Mouse (Mus musculus): ENCODE data around the gene Tbxas1.

The Tbxas1 gene

DNA sequence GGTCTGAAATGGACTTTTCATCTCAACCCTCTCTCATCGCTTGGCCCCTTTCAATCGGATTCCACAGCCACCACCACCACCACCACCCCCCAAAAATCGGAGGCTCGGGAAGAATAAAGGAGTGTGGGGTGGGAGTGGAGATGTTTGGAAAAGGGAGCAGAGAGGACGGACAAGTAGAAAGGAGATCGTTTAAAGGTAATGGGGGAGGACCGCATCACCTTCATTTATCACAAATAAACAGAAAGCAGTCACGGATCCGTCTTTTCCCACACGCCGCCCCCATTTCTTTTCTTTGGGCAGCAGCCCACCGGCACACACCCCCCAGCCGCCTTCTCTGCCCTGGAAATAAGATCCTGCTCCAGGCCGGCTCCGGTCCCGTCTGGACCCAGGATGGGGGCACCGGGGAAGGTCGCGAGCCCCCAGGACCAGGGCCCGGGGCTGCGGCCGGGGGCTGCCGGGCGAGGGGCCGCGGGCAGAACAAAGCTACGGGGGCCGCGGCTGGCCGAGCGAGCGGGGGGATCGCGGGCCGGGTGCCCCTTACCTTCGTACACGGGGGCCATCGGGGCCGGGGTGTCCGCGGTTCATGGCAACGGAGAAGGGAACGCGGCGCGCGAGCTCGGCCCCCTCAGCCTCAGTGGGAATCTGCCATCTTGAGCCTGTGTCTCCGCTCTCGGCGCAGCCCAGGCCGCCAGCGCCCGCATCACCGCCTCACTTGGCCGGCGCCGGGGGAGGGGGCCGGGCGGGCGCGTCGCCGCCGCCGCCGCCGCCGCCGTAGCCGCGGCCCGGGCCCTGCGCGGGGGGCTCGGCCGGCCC is at the start of gene Tbxas1:
Gene Tbxas1 (plus strand): TSS at position 147 of the 813 bp plus-strand sequence.
- DNase-seq = peak; percentile 60

DNA sequence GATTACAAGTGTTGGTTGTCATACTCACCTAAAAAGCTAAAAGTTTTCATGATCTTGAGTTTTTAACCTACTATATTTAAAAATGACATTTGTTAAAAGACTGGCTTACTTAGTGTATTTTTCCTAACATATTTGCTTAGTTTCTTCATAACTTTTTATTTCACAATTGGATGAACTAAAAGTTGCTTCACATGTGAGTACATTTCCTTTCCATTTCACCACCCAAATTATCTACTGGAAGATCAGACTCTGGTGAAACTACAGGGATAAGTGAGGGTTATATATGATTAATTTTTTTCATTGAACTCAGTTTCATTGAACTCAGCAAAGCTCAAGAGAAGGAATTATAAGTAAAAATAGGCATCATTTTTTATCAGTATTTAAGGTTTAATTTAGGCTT is 49.3 kb upstream of the Tbxas1 start:
- DNase-seq = no peak

DNA sequence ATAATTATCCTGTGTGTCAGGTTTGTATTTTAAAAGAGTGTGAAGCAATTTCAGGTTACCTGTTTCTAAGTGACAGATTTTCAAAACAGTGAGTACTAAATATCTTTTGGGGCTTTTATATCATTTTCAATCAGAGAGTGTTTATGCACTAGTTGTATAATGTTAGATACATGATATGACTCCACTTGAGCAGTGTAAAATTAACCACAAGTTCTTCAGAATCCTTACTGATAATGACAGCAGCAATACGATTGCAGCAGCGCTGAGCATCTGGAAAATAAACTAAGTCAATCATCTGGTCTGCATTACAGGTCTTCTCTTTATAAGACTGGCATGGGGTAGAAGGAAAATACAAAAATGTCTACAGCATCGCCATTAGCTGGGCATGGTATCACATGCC is 48.3 kb upstream of the Tbxas1 start:
- no peak for DNase-seq

DNA sequence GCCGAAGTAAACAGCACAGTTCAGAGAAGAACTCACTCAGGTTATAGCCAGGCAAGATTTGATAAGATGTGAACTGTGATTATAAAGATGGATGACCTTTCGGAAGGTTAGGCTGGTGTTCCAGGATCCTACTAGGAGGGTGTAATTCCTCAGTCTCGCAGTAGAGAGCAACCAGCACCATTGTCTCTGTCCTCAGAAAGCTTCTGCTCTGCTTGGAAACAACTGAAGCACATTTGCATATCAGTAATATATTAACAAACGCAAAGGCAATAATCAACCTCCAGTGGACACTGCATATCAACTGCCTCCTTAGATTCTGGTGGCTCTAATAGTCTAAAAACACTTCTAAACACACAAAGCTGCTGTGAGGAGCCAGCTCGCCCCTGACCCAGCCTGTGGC is 47.8 kb upstream of the Tbxas1 start:
- DNase-seq = no peak

DNA sequence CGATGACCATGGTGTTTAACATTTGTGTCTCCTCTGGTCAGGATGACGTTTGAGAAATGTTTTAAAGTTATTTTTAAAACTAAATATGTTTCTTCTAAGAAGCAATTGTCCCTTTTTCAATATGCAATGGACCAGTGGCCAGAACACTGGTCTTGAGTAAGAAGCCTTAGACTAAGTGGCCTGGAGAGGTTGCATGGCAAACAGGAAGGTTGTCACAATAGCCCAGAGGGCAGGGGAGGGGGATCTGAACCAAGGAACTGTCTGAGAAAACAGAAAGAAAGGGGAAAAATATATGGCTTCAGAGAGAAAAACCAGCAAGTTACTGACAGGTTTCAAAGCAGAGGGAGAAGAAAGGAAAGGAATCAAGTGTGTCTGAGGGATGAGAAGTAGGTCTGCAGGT is 47.0 kb upstream of the Tbxas1 start:
- DNase-seq = no peak

DNA sequence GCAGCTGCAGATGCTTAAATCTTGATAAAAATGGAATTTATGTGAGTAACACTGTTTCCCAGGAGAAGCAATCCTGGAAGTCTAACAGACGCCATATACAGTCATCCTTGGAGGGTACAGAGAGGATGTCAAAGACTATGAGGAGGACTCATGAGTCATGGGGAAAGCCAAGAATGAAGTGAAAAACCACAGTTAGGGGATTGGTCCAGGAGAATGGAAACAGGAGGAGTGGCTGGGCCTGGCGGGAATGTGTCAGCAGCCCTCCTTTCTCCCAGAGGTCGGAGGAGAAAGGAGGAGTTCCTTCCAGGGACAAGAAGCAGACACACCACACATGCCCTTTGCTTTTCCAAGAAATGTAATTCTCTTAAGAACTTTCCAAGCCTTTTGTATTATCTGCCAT is 45.8 kb upstream of the Tbxas1 start:
- DNase-seq = no peak

DNA sequence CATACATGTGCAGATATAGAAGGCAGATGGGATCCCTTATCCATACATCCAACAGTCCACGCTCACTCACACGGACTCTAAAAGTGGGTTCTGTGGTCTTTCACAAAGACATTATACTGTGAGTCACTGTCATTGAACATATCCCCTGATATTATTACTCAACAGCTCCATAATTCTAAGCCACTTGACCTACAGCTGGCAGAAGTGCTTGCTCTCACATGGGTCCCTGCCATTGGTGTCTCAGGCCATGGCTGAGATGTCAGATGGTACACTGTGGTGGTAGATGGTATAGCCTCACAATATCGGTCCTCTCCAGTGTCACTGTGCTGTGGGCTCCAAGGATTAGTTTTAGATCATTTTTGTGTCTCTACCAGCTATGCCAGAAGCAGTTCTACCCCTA is 41.5 kb upstream of the Tbxas1 start:
- no peak for DNase-seq

DNA sequence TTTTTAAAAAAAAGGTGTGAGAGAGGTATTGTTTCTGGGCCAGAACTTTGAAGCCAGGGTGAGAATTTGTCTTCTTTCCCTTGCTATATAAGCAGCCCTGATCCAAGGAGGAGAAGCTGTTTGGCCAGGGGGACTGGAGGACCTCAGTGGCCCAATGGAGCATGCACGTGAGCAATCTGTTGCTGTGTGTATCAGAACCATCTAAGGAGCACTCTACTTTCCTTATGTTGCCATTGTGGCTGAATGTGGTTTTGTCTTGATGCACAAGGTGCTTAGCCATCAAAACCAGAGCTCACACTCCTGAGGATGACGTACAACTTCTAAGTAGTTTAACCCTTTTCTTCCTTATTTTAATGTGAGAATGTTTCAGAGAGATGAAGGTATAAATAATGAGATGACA is 40.5 kb upstream of the Tbxas1 start:
- no peak for DNase-seq

DNA sequence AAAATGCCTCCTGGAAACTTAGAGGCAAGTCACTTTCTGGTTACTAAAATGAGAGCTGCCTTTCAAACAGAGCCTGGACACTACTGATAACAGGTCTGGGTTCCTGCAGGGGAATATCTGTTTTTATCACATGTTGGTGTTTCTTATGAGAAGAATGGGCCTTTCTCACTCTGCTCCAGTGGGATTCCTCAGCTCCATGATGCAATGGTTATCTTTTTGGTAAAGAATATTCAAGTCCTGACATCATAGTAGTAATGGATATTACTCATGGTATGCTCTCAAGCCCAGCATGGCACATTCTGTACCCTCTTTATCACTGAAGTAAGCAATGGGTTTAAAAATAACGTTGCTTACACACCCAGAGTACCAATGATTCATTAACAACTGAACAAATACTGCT is 40.0 kb upstream of the Tbxas1 start:
- DNase-seq = no peak

DNA sequence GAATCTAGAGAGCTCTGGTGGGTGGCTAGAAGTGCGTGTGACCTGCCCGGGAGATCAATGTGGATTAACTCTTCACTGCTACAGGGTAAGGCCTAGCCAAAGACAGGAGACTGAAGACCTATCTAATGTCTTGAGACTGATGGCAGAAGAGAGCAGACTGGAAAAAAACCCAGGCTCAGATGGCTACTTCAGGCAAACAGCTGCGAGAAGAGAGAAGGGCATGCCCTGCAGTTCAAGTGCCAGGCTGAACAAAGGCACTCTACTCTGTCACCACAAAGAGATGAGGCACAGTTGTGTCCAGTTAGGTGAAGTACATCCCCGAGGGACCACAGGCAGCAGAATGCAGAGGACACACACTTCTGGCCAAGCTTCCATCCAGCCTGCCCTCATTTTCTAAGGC is 37.1 kb upstream of the Tbxas1 start:
- no peak for DNase-seq

DNA sequence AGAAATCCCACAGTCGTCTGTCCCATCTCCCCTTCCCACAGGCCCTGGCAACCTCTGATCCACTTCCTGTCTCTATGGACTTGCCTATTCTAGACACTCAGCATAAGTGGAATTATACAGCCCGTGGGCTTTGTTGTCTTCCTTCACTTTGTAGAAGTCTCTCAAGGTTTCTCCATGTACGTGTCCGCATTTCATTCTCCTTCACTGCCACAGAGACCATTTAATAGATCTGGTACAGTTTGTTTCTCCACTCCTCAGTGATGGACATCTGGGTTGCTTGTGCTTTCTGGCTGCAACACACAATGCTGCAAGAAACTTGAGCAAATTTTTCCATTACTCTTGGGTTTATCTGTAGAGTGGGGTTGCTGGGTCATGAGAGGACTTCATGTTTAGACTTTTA is 35.3 kb upstream of the Tbxas1 start:
- no peak for DNase-seq

DNA sequence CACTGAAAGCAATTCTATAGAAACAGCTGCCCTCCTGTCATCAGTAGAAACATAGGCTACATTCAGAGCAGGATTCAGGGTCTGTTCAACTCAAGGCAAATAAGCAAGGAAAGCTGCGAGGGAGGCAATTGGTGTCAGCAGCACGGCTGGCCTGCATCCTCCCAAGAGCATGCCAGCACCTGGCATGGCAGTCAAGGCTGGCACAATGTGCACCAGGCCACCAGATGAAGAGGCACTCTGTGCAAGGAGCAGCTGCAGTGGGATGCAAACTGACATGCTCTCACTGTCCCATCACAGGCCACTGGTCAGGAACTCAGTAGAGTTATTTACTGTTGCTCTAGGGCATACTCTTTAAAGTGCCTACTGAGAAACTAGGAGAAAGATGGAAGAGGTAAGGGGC is 34.8 kb upstream of the Tbxas1 start:
- no peak for DNase-seq

DNA sequence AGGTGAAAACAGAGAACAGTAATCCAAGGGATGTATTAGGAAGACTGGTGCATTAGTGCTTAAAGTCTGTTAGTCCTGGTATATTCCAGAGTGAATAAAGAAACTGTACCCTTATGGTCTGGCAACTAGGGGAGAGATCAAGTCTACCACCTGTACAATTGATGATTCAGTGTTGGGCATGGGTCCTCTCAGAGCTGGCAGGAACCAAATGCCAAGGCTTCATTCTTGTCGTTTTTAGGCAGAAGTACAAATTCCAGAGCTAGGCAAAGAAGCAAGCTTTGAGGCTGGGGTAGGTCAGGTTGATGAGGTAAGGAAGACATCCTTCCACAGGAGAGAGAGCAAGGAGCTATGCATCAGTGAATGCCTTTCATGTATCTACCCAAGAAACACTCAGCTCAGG is 34.4 kb upstream of the Tbxas1 start:
- DNase-seq = no peak

DNA sequence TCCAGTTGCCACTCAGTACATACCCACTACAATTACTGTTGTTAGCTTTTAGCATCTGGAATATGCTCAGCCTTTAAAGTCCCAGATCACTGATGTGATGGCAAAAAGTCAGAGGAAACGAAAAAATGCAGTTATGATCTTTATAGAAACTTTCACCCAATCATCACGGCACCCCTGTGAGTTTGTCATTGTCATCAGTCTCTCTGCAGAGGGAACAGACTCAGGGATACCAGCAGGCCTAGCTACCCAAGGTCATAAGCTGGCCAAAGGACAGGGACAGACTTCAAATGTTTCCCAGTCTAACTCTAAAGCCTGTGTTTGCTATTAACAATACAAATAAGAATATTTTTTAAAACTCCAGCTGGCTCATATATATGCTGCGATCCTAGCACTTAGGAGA is 33.7 kb upstream of the Tbxas1 start:
- no peak for DNase-seq

DNA sequence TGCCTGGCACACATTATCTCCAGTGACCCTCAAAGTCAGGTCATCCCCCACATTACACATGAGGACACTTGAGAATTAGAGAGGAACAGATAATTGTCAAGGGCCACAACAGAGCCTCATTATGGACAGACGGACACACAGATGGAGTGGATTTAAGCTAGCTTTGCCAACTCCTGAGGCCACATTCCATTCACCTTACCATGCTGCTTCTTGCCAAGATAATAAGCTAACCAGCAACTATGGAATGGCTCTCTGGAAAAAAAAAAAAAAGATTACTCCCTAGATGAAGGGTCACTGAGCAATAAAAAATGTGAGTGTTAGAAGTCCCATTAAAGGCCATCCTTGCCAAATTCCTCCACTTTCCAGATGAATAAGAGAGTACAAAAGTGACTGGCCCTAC is 30.1 kb upstream of the Tbxas1 start:
- no peak for DNase-seq

DNA sequence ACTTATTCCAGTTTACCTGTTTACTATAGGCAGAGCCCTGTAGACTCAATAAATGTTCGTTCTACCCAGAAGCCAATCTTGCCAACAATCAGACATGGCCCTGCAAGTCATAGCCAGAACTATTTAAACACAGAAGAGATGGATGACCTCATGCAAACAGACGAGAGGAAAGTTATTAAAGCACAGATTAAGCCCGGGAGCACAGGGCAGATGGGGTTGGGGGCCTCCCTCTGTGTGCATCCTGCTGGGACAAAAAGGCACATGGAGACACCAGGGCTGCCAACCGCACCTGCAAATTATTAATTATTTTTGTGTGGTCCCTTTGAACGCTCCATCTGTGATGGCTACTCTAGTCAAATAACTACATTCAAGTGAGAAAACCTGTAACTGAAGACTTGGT is 29.3 kb upstream of the Tbxas1 start:
- no peak for DNase-seq

DNA sequence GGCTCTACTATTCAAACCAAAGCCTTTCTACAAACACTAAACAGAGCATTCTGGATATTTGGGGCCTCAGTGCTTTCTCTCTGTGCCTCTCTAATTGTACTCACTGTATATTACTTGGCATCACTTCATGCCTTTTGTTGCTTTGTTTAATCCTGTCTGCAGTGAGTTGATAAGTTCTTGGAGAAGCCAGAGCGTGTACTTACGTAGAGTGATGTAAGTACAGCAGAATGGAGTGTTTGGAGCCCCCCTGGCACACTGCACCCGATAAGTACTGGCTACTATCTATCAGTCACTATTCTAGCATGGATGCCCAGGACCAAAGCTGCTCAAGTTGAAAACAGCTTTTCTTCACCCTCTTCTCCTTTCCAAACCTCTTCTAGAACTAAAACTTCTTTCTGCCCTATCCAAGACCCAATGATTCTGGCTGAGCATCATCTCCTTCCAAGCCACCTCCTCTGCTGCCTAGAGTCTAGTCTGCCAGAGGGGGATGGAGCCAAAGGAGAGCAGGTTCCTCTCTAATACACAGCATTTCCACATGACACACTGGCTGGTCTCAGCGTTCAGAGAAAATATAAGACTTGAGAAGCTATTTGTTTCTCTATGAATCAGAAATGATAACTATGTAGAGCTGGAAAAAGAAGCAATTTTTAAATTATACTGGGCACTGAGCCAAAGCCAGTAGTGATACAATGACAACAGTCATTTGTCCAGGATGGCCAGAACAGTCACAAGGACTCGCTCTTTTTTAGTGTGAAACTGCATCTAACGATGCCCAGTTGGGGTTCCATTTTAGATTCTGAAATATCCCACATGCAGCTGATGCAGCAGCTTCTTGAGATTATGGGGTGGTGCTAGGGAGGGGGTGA is 28.6 kb upstream of the Tbxas1 start:
- DNase-seq = no peak

DNA sequence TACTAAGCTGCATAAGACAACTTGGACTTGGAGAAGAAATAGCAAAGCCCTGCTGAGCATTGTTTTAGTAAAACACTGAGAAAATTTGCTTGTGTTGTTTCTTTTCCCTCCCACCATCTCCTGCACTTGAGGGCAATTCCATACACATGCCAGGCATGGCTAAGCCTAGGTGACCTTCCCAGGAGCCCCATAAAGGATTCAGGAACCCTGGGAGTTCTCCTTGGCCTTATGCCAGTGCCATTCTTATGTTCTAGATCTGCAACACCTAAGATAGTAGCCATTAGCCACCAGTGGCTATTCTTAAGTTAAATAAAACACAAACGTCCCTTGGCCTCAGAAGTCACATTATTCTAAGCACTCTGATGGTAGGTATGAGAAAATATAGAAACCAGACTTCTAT is 27.8 kb upstream of the Tbxas1 start:
- no peak for DNase-seq

DNA sequence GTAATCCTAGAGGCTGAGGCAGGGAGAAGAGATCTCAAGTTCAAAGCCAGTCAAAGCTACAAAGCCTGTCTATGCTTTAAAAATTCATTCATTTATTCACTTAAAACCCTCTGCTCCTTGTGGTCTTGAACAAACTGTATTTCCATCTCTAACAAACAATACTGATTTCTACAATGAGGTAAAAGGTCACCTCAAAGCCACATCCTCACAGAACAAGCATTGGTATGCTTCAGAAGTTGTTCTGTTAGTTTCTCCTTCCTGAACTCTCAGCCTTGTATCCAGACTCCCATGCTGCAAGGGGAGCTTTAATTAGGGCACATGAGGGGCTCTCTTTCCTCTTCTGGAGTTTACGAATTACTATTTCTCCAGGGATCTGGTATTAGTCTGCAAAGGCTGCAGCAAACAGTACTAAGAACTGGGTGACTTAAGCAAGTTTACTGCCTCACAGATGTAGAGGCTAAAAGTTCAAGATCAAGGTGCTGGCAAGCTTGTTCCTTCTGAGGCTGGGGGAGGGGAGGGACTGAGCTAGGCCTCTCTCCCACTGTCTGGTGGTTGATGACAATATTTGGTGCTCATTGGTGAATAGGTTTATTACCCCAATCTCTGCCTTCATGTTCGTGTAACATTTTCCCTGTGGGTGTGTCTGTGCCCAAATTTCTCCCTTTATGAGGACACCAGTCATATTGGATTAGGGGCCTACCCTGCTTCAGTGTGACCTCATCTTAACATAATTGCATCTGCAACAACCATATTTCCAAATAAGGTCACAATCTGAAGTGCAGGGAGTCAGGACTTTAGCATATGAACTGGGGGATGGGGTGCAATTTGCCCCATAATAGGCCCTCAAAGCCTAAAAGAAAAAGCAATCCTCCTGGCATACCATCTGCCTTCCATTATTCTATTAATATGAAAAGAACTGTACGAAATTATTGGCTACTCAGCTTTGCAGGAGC is 27.0 kb upstream of the Tbxas1 start:
- no peak for DNase-seq

DNA sequence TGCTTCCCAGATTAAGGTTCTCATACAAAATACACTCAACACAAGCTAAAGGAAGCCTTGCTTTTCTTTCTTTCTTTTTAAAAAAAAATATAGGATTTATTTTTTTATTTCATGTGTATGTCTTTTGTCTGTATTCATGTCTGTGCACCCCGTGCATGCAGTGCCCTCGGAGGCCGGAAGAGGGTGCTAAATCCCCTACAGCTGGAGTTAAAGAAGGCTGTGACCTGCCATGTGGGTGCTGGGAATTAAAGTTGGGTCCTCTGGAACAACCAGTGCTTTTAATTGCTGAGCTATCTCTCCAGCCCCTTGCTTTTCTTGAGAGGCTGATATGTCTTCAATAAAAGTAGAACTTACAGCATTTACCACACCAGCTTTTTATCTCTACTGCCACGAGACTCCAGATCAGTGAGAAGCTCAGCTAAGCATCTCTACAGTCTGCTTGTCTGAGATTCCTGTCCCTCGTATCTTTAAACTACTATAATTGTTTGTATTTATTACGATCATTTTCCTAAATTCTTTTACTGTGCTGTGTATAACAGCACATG is 24.4 kb upstream of the Tbxas1 start:
- DNase-seq = no peak

DNA sequence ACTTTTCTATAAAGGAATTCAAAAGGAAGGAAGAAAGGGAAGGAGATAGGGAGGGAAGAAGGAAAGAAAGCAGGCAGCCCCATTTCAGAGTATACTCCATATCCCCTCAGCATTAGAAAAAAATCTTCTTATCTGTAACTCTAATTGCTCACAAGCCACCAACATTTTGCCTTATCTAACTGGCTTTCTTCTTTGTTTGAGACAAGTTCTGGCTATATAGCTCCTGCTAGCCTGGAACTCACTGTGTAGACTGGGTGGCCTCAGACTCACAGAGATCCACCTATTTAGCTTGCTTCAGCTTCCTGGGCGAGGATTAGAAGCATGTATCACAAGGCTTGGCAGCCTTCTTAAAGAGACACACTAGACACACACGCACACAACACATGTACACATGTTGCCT is 23.5 kb upstream of the Tbxas1 start:
- no peak for DNase-seq

DNA sequence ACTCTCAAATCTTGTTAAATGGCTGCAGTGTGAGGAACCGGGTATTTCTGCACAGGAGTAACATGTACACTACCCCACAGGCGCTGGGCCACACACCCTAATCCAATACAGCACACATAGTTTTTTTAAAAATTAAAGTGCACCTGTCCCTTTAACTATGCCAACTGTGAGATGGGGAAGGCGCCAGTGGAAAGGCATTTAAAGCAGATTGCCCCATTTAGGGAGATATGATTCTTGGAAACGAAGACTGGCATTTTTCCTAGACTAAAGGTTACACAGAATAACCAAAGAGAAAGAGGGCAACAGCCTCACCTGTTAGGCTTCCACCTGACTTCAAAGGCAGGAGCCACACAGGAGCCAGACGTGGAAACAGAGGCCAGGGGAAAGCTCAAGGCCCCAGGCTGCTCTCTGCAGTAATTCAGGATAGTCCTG is 21.6 kb upstream of the Tbxas1 start:
- no peak for DNase-seq

DNA sequence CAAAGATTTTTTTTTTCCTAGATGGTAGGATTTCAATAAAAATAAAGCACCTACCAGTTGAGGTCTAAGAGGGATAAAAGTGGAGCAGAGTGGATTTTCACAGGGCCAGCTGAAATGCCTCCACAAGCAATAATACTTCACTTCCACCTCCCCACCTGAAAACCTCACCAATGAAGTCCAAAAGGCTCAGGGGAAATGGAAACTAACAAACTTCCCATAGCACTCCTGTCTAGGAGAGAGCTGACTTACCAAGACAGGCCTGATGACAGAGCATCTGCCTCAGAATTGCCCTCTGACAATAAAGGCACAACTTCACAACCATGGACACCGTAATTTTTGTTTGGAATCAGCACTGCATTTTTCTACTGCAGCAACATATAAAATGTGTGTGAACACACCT is 15.4 kb upstream of the Tbxas1 start:
- DNase-seq = no peak
